Mouse (Mus musculus): ENCODE measurements at regions not wholly inside any gene's neighbourhood (a gene's known extent, or its start where the extent isn't known, plus 50 kb on each side); places are given as distances from the start of the nearest gene placed in this dataset.
A peak's percentile ranks its signal among the peaks of the same experiment; 100 is the strongest.

- peak; percentile 30 to 59 for DNase-seq (ENCODE audit: low spot score in 2 of 2)
- intact Hi-C loops (cut with DNase I), result loop anchor here (5.0 kb wide), 2 partner anchors 146 to 516 kb away; no protein-coding TSS in a partner anchor
Observed at GRCm38 (mm10) chrX:51913247-51913646, 59.3 kb downstream of the 1700080O16Rik start.

DNA sequence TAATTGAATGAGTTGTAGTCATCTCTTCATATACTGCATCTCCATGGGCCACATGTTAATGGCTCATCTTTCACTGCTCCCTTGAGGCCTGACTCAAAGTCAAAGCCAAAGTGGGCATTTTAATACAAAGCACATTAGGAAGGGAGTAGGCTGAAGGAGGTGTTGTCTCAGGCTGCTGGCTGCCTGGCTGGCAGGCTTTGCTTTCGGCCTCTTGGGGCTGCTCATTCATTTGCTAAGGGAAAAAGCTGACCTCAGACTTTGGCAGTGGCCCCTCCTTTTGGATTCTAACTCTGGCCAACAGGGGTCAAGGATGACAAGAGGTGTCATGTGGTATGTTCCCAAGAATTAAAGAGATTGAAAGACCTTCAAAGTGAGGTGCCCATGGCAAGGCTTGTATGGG lies 61.0 kb downstream of the 1700080O16Rik start:
- intact Hi-C loops (cut with DNase I), result loop anchor here (5.0 kb wide), 2 partner anchors 144 to 514 kb away; no protein-coding TSS in a partner anchor
- no peak for DNase-seq (ENCODE audit: low spot score in 2 of 2)

DNA sequence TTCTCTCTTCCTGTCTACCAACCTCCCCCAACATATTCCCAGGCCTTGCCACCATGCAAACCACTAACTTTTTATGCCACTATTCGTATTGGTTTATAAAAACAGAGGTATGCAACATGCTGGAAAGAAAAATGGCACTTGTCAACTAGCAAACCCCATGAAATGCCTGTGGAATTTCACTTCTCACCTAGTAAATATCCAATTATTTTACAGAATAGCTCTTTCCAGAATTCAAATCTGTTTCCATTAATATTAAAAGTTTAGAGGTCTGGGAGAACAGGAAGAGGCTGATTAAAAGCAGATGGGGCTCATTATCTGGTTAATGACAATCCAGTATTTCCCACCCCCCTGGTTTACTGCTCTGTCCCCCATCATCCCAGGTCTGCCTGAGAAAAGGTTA lies 62.0 kb downstream of the 1700080O16Rik start:
- no peak for DNase-seq (ENCODE audit: low spot score in 2 of 2)
- intact Hi-C loops (cut with DNase I), result loop anchor here (5.0 kb wide), 2 partner anchors 143 to 513 kb away; no protein-coding TSS in a partner anchor

- intact Hi-C loops (cut with DNase I), result no loop called here
Observed at GRCm38 (mm10) chrX:51898445-51898844, 74.1 kb downstream of the 1700080O16Rik start.

DNA sequence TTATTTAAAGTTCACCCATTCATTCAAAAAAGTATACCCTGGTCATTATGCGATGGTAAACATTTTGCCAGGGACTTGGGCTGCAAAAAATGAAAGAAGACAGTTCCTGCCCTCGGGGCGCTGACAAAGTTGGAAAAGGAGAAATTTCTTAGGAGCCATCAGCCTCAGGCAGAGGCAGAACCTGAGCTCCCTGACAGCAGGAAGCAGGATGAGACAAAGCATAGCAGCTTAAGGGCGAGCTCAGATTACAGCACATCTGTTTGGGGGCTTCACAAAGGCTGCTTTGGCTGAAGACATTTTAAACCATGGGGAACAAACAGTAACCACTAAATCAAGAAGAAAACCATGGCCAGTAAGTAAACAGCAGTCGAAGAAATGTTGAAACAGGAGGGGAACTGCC lies 75.5 kb downstream of the 1700080O16Rik start:
- no peak for DNase-seq (ENCODE audit: low spot score in 2 of 2)
- intact Hi-C loops (cut with DNase I), result no loop called here

More at GRCm38 (mm10) chrX:51898445-51898844, 74.1 kb downstream of the 1700080O16Rik start:
- no peak for DNase-seq (ENCODE audit: low spot score in 2 of 2)

DNA sequence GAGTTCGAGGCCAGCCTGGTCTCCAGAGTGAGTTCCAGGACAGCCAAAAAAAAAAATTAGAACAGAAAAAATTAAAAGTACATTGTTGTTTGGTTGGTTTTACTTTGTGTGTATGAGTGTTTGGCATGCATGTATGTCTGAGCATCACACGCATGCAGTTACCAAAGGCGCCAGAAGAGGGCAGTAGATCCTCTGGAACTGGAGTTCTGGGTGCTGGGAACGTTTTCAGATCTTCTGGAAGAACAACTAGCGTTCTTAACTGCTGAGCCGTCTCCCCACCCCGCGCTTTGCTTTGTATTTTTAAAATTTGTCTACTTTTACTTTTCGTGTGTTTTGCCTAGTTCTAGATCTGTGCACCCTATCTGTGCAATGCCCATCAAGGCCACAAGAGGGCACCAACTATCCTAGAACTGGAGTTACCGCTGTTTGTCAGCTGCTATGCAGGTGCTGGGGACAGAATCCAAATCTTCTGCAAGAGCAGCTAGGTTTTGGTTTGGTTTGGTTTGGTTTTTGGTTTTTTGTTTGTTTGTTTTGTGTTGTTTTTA lies 76.9 kb downstream of the 1700080O16Rik start:
- DNase-seq (ENCODE audit: low spot score in 2 of 2), result no peak
- intact Hi-C loops (cut with DNase I), result no loop called here

- intact Hi-C loops (cut with DNase I), result no loop called here
- DNase-seq (ENCODE audit: low spot score in 2 of 2), result no peak
Observed at GRCm38 (mm10) chrX:51892716-51893115, 79.9 kb downstream of the 1700080O16Rik start.

- DNase-seq (ENCODE audit: low spot score in 2 of 2), result no peak
- intact Hi-C loops (cut with DNase I), result no loop called here
Observed at GRCm38 (mm10) chrX:51886129-51886528, 85.1 kb upstream of the Usp26 start.

All from left cerebral cortex, postnatal 36 days (tissue).